In genomic region chr5:64410621-64411020, GRCm38 (mm10) we compare ENCODE assay signal across 9 mouse cellular contexts.
DNase-seq lines count a peak whose midpoint lies in the region; ATAC-seq and TF ChIP-seq lines count a peak whose summit lies in the region.
"Had no signal": no experiment of that assay in that cellular context is flagged by ENCODE, and none has a peak within 500 bp of the region (broad histone marks: within the 10 kb centered on the region; RNA-seq: fewer than 3 reads in every experiment).

No protein-coding gene starts in this region.

- H3K4me2 ChIP-seq in heart, embryonic 13.5 days = no peak overlapping the region
- H3K4me2 ChIP-seq: limb, embryonic 12.5 days had no signal

- no peaks in the 10 kb centered on the region for H3K9me3 ChIP-seq in heart, embryonic 13.5 days
- H3K9me3 ChIP-seq: limb, embryonic 12.5 days had no signal

- DNase-seq in gastrocnemius, adult 2 months = peak; percentile 54
- DNase-seq in gastrocnemius, postnatal 36 days = no peak
- peak; percentile 10 for DNase-seq in 416B (ENCODE audit: low read depth)
- DNase-seq in kidney, postnatal 14 days = peak; percentile 60
- DNase-seq in ovary, postnatal 10 days (ENCODE audit: low spot score) = no peak
- DNase-seq in natural killer cell, adult 2 months (ENCODE audit: low spot score in 2 of 2) = no peak
- no peak for DNase-seq in adrenal gland, postnatal 10 days

- H3K27me3 ChIP-seq in heart, embryonic 13.5 days (replicated peaks) = no peaks in the 10 kb centered on the region
- H3K27me3 ChIP-seq: limb, embryonic 12.5 days had no signal

- ATAC-seq in heart, embryonic 13.5 days (ENCODE audit: extremely low read depth, insufficient number of reproducible peaks, low FRiP score, low TSS enrichment) = no peak

- H3K9ac ChIP-seq in heart, embryonic 13.5 days = no peak overlapping the region
- H3K9ac ChIP-seq: limb, embryonic 12.5 days had no signal

- H3K4me3 ChIP-seq in gastrocnemius, adult 2 months = no peak overlapping the region
- no peak overlapping the region for H3K4me3 ChIP-seq in heart, embryonic 13.5 days
- H3K4me3 ChIP-seq: limb, embryonic 12.5 days had no signal

- 49% methylated on average over 7 of the region's 7 CpGs for WGBS in heart, embryonic 13.5 days

- H3K36me3 ChIP-seq in heart, embryonic 13.5 days = no peaks in the 10 kb centered on the region
- H3K36me3 ChIP-seq: limb, embryonic 12.5 days had no signal

- TF ChIP-seq CTCF in gastrocnemius, adult 2 months (IDR thresholded peaks at IDR 0.05) = no peak

- intact Hi-C loops in gastrocnemius, adult 2 months (cut with DNase I) = no loop called here
- intact Hi-C loops in gastrocnemius, postnatal 36 days (cut with DNase I) = no loop called here

- H3K27ac ChIP-seq in gastrocnemius, adult 2 months = peak overlapping the region; percentile 12; the same call in 1 of the 2 replicates
- H3K27ac ChIP-seq in heart, embryonic 13.5 days (replicated peaks) = peak overlapping the region; percentile 3; the same call in 1 of the 2 replicates
- H3K27ac ChIP-seq: limb, embryonic 12.5 days had no signal

- peaks cover 13% of the 10 kb centered on the region for H3K4me1 ChIP-seq in heart, embryonic 13.5 days
- H3K4me1 ChIP-seq: limb, embryonic 12.5 days had no signal

Comparison
In these comparisons a context has a peak if more than half of its experiments do, and no peak if none do; other contexts are left out.
1. DNase-seq: peak in gastrocnemius, adult 2 months (single experiment), 416B (single experiment) and kidney, postnatal 14 days (single experiment); none in gastrocnemius, postnatal 36 days (0 of 2), ovary, postnatal 10 days (single experiment), natural killer cell, adult 2 months (0 of 2) and adrenal gland, postnatal 10 days (single experiment).